Mouse (Mus musculus): Measurements from ENCODE around the gene Tmem115.

Tmem115 gene

DNA sequence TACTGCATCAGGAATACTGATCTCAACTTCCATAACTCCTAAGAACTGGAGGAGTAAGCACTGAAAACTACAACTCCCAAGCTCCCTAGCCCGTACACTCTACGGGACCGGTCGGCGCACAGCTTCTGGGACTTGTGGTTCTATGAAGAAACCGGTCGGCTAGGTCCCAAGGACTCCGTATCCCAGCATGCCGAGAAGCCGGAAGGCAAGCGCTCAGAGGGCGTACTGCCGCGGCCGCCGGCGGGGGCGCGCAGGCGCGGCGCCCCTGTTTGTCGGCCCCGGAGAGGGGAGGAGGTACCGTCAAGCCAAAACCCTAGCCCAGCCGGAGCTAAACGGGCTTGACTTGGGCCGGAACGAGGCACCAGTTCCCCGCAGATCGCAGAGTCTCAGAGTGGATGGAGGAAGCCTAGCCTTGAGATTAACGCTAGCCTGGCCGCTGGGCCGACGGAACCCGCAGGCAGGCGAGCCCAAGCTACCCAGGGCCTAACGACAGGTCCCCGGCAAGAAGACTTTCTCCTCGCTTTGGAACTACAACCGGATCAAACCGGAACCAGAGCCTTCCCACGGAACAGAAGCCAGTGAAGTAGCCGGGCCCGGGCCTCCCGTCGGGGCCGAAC, at the start of gene Tmem115:
Gene Tmem115, plus strand, starts transcription at position 155 of the 617 bp plus-strand sequence.
- DNase-seq (ENCODE audit: extremely low spot score, low read depth, low spot score), result no peak

DNA sequence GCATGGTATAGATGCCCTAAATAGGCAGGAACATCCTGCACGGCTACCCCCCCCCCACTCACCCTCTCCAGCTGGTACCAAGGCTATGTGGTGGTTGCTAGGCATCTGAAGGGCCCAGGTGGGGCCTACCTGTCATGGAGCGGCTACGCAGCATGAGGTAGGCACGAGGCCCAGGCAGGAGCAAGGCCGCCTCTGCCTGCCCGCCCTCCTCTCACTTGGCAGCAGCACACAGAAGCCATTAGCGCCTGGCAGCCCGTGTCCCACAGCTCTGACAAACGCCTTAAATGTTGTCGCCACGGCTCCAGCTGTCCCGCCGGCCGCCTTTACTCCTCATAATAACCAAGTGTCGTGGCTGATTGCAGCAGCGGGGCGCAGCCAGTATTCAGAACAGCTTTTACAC, 49.4 kb upstream of the Tmem115 start:
- no peak for DNase-seq (ENCODE audit: extremely low spot score, low read depth, low spot score)

GRCm38 (mm10) chr9:107484766-107485165, 49.0 kb upstream of the Tmem115 start:
- no peak for DNase-seq (ENCODE audit: extremely low spot score, low read depth, low spot score)

DNA sequence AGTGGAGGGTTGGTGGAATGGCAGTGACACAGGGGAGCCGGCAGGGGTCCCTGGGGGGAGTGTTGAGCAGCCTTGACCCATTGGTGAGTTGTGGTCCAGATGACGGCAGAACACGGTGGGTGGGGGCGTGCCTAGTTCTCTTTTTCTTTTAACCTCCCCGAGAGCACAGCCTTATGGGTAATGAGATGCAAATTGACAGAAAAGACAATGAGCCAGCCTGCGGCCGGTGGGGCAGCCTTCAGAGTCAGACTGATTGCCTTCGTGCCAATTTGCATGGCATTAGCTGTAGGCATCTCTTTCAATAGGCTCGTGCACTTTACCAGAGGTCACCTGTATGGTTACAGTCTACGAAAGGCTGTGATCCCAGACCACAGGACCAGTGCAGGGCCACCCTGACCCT, 47.7 kb upstream of the Tmem115 start:
- DNase-seq (ENCODE audit: extremely low spot score, low read depth, low spot score), result no peak

GRCm38 (mm10) chr9:107486507-107487225, 47.1 kb upstream of the Tmem115 start:
- no peak for DNase-seq (ENCODE audit: extremely low spot score, low read depth, low spot score)

GRCm38 (mm10) chr9:107490146-107490545, 43.6 kb upstream of the Tmem115 start:
- no peak for DNase-seq (ENCODE audit: extremely low spot score, low read depth, low spot score)

DNA sequence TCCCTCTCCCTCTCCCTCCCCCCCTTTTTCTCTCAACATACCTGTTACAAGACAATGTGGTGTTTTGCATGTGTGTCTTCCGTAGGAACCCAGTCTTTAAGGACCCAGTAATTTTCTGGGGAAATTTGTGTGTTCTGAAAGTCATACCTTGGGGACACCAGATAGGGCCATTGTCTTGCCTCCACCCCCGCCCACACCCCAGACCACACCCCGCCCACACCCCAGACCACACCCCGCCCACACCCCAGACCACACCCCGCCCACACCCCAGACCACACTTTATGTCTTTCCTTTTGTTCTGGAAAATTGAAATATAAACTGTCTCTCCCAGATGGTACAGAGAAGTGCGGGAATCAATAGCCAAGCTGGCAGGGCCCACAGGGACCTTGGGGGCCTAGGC, 43.1 kb upstream of the Tmem115 start:
- DNase-seq (ENCODE audit: extremely low spot score, low read depth, low spot score), result no peak

- no peak for DNase-seq (ENCODE audit: extremely low spot score, low read depth, low spot score)
These were observed 40.2 kb upstream of the Tmem115 start for GRCm38 (mm10) chr9:107493511-107493910.

- no peak for DNase-seq (ENCODE audit: extremely low spot score, low read depth, low spot score)
These were observed 39.5 kb upstream of the Tmem115 start for GRCm38 (mm10) chr9:107494238-107494637.

DNA sequence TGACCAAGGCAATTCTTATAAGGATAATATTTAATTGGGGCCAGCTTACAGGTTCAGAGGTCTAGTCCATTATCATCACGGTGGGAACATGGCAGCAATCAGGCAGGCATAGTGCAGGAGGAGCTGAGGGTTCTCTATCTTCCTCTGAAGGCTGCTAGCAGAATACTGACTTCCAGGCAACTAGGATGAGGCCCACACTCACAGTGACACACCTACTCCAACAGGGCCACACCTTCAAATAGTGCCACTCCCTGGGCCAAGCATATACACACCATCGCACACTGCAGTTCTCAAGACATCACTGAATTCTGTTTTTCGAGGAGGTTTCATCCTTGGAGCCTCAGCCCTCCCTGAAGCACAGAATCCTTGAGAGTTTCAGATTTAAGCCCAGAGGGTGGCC, 37.4 kb upstream of the Tmem115 start:
- DNase-seq (ENCODE audit: extremely low spot score, low read depth, low spot score), result no peak

DNA sequence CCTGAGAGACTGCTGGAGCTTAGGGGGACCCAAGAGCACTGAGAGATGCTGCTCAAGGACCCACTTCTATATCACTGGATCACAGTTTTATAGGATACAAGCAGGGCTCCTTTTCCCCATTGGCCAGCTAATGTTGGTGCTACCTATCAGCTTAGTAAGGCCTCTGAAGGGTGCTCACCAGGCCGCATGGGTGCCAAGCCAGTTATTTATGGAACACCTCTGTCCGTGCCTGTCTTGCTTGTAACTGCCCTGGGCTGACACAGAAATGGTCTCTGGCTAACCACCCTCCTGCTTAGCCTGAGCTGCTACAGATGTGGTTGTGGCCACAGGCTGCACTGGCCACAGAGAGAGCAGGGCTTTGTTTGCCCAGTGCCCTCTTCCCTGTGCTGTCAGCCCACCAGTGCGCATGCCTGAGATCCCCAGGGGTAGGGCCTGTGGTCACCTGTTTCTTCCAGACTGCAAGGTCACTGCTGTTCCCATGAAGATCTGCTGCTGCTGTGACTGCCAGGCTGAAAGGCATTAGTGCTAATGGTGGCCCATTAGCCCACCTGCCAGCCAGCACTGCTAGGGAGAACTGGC, 32.9 kb upstream of the Tmem115 start:
- no peak for DNase-seq (ENCODE audit: extremely low spot score, low read depth, low spot score)

GRCm38 (mm10) chr9:107502131-107502846, 31.5 kb upstream of the Tmem115 start:
- DNase-seq (ENCODE audit: extremely low spot score, low read depth, low spot score), result no peak

DNA sequence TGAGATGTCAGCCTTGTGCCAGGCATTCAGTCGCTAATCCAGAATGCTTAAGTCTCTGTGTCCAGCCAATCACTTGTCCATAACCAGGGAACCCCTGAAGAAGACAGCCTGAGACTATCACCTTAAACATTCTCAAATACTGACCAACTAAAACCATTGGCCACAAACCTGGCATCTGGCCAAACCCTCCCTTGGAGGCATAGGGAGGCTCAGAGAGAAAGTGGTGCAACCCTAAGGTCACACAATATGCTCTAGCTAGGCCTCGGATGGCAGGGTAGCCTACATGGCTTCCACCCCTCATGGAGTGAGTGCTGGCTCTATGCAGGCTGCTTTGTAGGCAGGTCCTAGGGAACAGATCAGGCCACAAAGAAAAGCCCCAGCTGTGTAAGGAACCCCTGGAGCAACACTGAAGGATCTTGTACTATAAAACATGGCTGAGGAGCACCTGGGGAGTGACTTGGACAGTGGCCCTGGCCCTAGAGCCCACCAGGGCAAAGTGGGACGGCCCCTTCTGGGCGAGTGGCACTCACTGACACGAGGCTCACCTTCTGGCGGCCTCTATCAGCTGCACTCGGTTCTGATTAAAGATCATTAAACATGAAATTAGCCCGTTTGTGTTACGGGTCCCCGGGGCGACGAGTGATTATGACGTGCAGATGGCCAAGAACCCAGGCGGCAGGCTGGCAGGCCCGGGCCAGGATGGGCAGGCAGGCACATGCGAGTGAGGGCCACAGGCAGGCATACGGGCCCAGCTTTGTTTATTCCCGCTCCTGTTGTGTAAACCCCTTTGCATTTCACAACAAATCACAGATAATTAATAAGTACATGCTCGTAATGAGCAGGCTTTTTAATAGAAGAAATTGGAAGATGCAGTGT, 28.8 kb upstream of the Tmem115 start:
- no peak for DNase-seq (ENCODE audit: extremely low spot score, low read depth, low spot score)

DNA sequence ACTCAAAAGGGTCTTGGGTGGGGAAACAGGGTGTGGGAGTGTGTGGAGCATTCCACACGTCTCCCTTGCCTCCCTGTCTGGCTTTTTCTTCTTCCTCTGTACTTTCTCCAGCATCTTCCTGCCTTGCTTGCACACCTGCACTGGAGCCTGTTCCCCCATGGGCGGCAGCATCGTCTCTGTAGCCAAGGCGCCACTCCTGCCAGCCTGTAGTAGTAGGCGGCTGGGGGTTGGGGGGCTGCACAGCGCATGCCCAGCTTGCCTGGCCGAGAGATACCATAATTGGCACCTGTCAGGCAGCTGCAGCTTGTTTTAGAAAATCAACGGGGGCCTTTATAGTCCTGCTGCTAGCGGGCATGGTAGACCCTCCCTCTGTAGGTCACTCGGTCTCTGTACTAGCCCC, 25.5 kb upstream of the Tmem115 start:
- DNase-seq (ENCODE audit: extremely low spot score, low read depth, low spot score), result no peak

- no peak for DNase-seq (ENCODE audit: extremely low spot score, low read depth, low spot score)
These were observed 23.2 kb upstream of the Tmem115 start for GRCm38 (mm10) chr9:107510384-107511100.

DNA sequence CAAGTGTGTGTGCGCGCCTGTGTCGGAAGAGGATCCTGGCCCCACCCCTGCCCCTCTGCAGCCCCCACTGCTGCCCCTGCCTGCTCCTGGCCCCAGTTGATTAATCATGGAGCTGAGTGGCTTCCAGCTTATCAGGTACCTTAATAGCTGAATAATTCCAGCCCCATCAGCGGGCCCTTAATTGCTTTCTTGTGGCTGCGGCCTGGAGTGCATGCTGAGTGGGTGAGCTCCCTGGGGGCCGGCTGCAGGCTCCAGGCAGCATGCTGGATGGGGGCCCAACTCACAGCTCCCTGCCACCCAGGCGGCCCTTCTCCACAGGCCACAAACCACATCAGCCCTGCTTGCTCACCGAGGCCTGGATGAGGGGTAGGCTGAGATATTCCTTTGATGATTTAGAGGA, 22.3 kb upstream of the Tmem115 start:
- no peak for DNase-seq (ENCODE audit: extremely low spot score, low read depth, low spot score)

DNA sequence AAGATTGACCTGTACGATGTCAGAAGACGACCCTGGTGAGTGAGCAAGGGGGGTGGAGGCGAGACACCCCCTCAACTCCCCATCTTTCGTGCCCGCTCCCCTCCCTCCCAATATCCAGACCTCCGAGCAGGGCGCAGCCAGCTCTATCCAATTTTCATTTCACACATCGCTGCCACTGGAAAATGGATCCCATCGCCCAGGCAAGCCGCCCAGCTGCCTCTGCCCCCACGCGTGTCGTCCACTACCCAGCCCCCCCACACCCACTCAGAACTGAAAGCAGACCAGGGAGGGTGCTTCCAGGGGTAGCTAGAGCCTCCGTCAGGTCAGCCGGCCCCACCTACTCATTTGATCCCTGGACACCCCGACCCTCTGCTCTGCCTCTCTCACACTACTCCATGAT, 21.4 kb upstream of the Tmem115 start:
- DNase-seq (ENCODE audit: extremely low spot score, low read depth, low spot score), result no peak

- no peak for DNase-seq (ENCODE audit: extremely low spot score, low read depth, low spot score)
These were observed 19.3 kb upstream of the Tmem115 start for GRCm38 (mm10) chr9:107514303-107514955.

DNA sequence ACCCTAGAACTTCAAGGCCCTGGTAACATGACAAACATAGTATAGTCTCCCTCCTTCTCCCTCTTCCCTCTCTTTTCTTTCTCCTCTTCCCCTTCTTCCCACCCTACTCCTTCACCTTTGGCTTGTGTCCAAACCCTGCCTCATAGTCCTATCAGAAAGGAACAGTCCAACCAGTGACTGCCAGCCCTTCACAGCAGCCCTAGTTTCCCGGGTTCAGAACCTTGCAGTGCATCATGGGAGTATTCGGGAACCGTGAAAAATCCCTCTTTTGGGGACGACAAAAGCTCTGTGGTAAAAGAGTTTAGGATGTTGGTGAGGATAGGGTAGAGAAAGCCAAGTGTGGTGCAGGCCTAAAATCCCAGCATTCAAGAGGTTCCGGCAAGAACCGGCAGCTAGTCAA, 13.4 kb upstream of the Tmem115 start:
- DNase-seq (ENCODE audit: extremely low spot score, low read depth, low spot score), result no peak

- no peak for DNase-seq (ENCODE audit: extremely low spot score, low read depth, low spot score)
These were observed 12.6 kb upstream of the Tmem115 start for GRCm38 (mm10) chr9:107521190-107521589.

All from hindlimb bud, embryonic 11.5 days (tissue).